Mouse (Mus musculus) midbrain, embryonic 10.5 days (tissue): ENCODE data around the gene Pter. TPM values are rescaled to one million over a fixed set of nuclear protein-coding genes. Genes with fewer than 3 reads are reported as not detected.

ENCODE experiments used
- DNase-seq: peaks from one replicate; pipeline ENCODE4 v3.0.0-alpha.2; 2017; ENCODE audit warnings: low spot score
- H3K27ac ChIP-seq: fragments of 300-500 bp; sonication (generic); replicated peaks from 2 replicates; pipeline ENCODE4 v1.5.1; 2016; ENCODE audit warnings: mild to moderate bottlenecking
- H3K27me3 ChIP-seq: fragments of 300-500 bp; sonication (generic); 2 replicates; pipeline ENCODE4 v1.6.1; 2016; ENCODE audit warnings: low read depth, mild to moderate bottlenecking; ENCODE audit not compliant: poor library complexity, severe bottlenecking
- H3K36me3 ChIP-seq: fragments of 300-500 bp; sonication (generic); 2 replicates; pipeline ENCODE4 v1.6.1; 2016; ENCODE audit warnings: mild to moderate bottlenecking, moderate library complexity
- H3K4me1 ChIP-seq: fragments of 300-500 bp; sonication (generic); 2 replicates; pipeline ENCODE4 v1.6.1; 2016
- H3K4me3 ChIP-seq: fragments of 300-500 bp; sonication (generic); 2 replicates; pipeline ENCODE4 v1.5.1; 2016; ENCODE audit warnings: mild to moderate bottlenecking, moderate library complexity
- H3K9me3 ChIP-seq: fragments of 300-500 bp; sonication (generic); replicated peaks from 2 replicates; pipeline ENCODE4 v1.6.1; 2016; ENCODE audit warnings: mild to moderate bottlenecking
- WGBS: fragments of 180-500 bp; shearing (Covaris S2); methylation state at CpG from one replicate; pipeline ENCODE4 v1.1.7; 2016; 5-methylcytosine and 5-hydroxymethylcytosine counted together
- polyA plus RNA-seq: library from polyadenylated mRNA; unstranded; fragments of >200 nt; fragmentation: Nextera tagmentation; extraction: Ambion mirVana; gene quantifications from 2 replicates; pipeline ENCODE4 v1.2.1, GENCODE M21; 2016

The Pter gene
- 11.3 and 15.8 TPM in 2 replicates for polyA plus RNA-seq

- peak; percentile 88 for DNase-seq
- Histone ChIP-seq H3K4me1 (peaks cover 16% of the 10 kb centered on the region), H3K36me3 (no peaks in the 10 kb centered on the region), H3K27me3 (no peaks in the 10 kb centered on the region), H3K27ac (peak within 1 kb of the TSS; percentile 85), H3K9me3 (no peaks in the 10 kb centered on the region), H3K4me3 (peak within 1 kb of the TSS; percentile 60)
- 1% methylated on average over 24 of the region's 24 CpGs for WGBS
Measured at GRCm38 (mm10) chr2:12923804-12924591, at the start of gene Pter. Gene Pter (plus strand): TSS chr2:12924041.

GRCm38 (mm10) chr2:12874232-12874631 lies 49.6 kb upstream of the Pter start:
- Histone ChIP-seq H3K27me3 (no peaks in the 10 kb centered on the region), H3K36me3 (no peaks in the 10 kb centered on the region), H3K27ac (no peak overlapping the region), H3K4me1 (no peaks in the 10 kb centered on the region), H3K9me3 (no peaks in the 10 kb centered on the region), H3K4me3 (no peak overlapping the region)
- DNase-seq, result no peak
- 86% methylated on average over 1 of the region's 1 CpGs for WGBS

GRCm38 (mm10) chr2:12879492-12879891 lies 44.3 kb upstream of the Pter start:
- no peaks in the 10 kb centered on the region for H3K4me1 ChIP-seq
- DNase-seq, result no peak
- no peaks in the 10 kb centered on the region for H3K9me3 ChIP-seq
- no peaks in the 10 kb centered on the region for H3K36me3 ChIP-seq
- WGBS, result 80% methylated on average over 2 of the region's 2 CpGs
- no peak overlapping the region for H3K27ac ChIP-seq
- no peaks in the 10 kb centered on the region for H3K27me3 ChIP-seq
- no peak overlapping the region for H3K4me3 ChIP-seq

GRCm38 (mm10) chr2:12881009-12881408 lies 42.8 kb upstream of the Pter start:
- no peak for DNase-seq
- Histone ChIP-seq H3K36me3 (no peaks in the 10 kb centered on the region), H3K27me3 (no peaks in the 10 kb centered on the region), H3K4me3 (no peak overlapping the region), H3K27ac (no peak overlapping the region), H3K9me3 (no peaks in the 10 kb centered on the region), H3K4me1 (no peaks in the 10 kb centered on the region)
- WGBS, result 98% methylated on average over 1 of the region's 1 CpGs

- 85% methylated on average over 10 of the region's 10 CpGs for WGBS
- no peaks in the 10 kb centered on the region for H3K4me1 ChIP-seq
- no peak overlapping the region for H3K4me3 ChIP-seq
- no peaks in the 10 kb centered on the region for H3K9me3 ChIP-seq
- DNase-seq, result no peak
- no peaks in the 10 kb centered on the region for H3K36me3 ChIP-seq
- H3K27ac ChIP-seq, result no peak overlapping the region
- H3K27me3 ChIP-seq, result no peaks in the 10 kb centered on the region
Measured at GRCm38 (mm10) chr2:12883276-12883914, 40.4 kb upstream of the Pter start.

GRCm38 (mm10) chr2:12887015-12887414 lies 36.8 kb upstream of the Pter start:
- H3K27me3 ChIP-seq, result no peaks in the 10 kb centered on the region
- no peak overlapping the region for H3K27ac ChIP-seq
- H3K36me3 ChIP-seq, result no peaks in the 10 kb centered on the region
- no peak for DNase-seq
- H3K4me3 ChIP-seq, result no peak overlapping the region
- H3K9me3 ChIP-seq, result no peaks in the 10 kb centered on the region
- 74% methylated on average over 2 of the region's 2 CpGs for WGBS
- no peaks in the 10 kb centered on the region for H3K4me1 ChIP-seq

GRCm38 (mm10) chr2:12905786-12906185 lies 18.1 kb upstream of the Pter start:
- WGBS, result 93% methylated on average over 1 of the region's 1 CpGs
- no peak for DNase-seq
- no peaks in the 10 kb centered on the region for H3K4me1 ChIP-seq
- H3K36me3 ChIP-seq, result no peaks in the 10 kb centered on the region
- no peaks in the 10 kb centered on the region for H3K27me3 ChIP-seq
- no peak overlapping the region for H3K4me3 ChIP-seq
- no peaks in the 10 kb centered on the region for H3K9me3 ChIP-seq
- H3K27ac ChIP-seq, result no peak overlapping the region

- no peak overlapping the region for H3K27ac ChIP-seq
- DNase-seq, result no peak
- WGBS, result 87% methylated on average over 1 of the region's 1 CpGs
Measured at GRCm38 (mm10) chr2:12925643-12926042, 1.8 kb downstream of the Pter start.

GRCm38 (mm10) chr2:12930338-12930737 lies 6.5 kb downstream of the Pter start:
- no peaks in the 10 kb centered on the region for H3K27me3 ChIP-seq
- no peaks in the 10 kb centered on the region for H3K36me3 ChIP-seq
- no peak overlapping the region for H3K4me3 ChIP-seq
- H3K4me1 ChIP-seq, result no peaks in the 10 kb centered on the region
- H3K27ac ChIP-seq, result no peak overlapping the region
- no peak for DNase-seq
- WGBS, result 88% methylated on average over 2 of the region's 2 CpGs
- H3K9me3 ChIP-seq, result no peaks in the 10 kb centered on the region

More at GRCm38 (mm10) chr2:12925643-12926042, 1.8 kb downstream of the Pter start:
- Histone ChIP-seq H3K4me1 (peaks cover 16% of the 10 kb centered on the region), H3K27me3 (no peaks in the 10 kb centered on the region), H3K4me3 (no peak overlapping the region), H3K9me3 (no peaks in the 10 kb centered on the region), H3K36me3 (no peaks in the 10 kb centered on the region)

- Histone ChIP-seq H3K36me3 (no peaks in the 10 kb centered on the region), H3K27ac (no peak overlapping the region), H3K9me3 (no peaks in the 10 kb centered on the region), H3K4me3 (no peak overlapping the region), H3K4me1 (no peaks in the 10 kb centered on the region), H3K27me3 (no peaks in the 10 kb centered on the region)
- no peak for DNase-seq
- WGBS, result 93% methylated on average over 2 of the region's 2 CpGs
Measured at GRCm38 (mm10) chr2:12933905-12934304, 10.1 kb downstream of the Pter start.

- DNase-seq, result no peak
- Histone ChIP-seq H3K4me1 (no peaks in the 10 kb centered on the region), H3K9me3 (no peaks in the 10 kb centered on the region), H3K27ac (no peak overlapping the region), H3K4me3 (no peak overlapping the region), H3K27me3 (no peaks in the 10 kb centered on the region), H3K36me3 (no peaks in the 10 kb centered on the region)
- WGBS, result 79% methylated on average over 2 of the region's 2 CpGs
Measured at GRCm38 (mm10) chr2:12935286-12935685, 11.4 kb downstream of the Pter start.

GRCm38 (mm10) chr2:12937461-12938217 lies 13.8 kb downstream of the Pter start:
- H3K27ac ChIP-seq, result no peak overlapping the region
- H3K4me1 ChIP-seq, result no peaks in the 10 kb centered on the region
- H3K27me3 ChIP-seq, result no peaks in the 10 kb centered on the region
- no peaks in the 10 kb centered on the region for H3K9me3 ChIP-seq
- no peaks in the 10 kb centered on the region for H3K36me3 ChIP-seq
- WGBS, result 95% methylated on average over 10 of the region's 10 CpGs
- no peak for DNase-seq
- H3K4me3 ChIP-seq, result no peak overlapping the region

GRCm38 (mm10) chr2:12938641-12939040 lies 14.8 kb downstream of the Pter start:
- Histone ChIP-seq H3K36me3 (no peaks in the 10 kb centered on the region), H3K27me3 (no peaks in the 10 kb centered on the region), H3K9me3 (no peaks in the 10 kb centered on the region), H3K4me3 (no peak overlapping the region), H3K27ac (no peak overlapping the region), H3K4me1 (no peaks in the 10 kb centered on the region)
- WGBS, result 89% methylated on average over 2 of the region's 2 CpGs
- no peak for DNase-seq
